Mouse (Mus musculus) bone marrow macrophage, adult 2 months (primary cell): Measurements from ENCODE around the gene Aldh1a2.

Experiments
- CTCF ChIP-seq: IDR thresholded peaks from 2 replicates; pipeline ENCODE4 v1.5.1; 2012; ENCODE audit warnings: low read depth, mild to moderate bottlenecking, low read length, moderate library complexity
- POLR2A ChIP-seq: IDR thresholded peaks from 2 replicates; pipeline ENCODE4 v1.6.1; 2012; ENCODE audit warnings: mild to moderate bottlenecking, low read depth, low read length, borderline replicate concordance

GRCm38 (mm10) chr9:71217793-71218095 lies 2.2 kb downstream of the Aldh1a2 start:
- TF ChIP-seq CTCF (no peak), POLR2A (no peak)
